Mouse (Mus musculus): ENCODE results near the gene 4930404H24Rik.

The 4930404H24Rik gene

GRCm38 (mm10) chr2:153492573-153493392 is at the start of gene 4930404H24Rik:
Gene 4930404H24Rik (plus strand): TSS chr2:153492790.
- DNase-seq = peak; percentile 65

- DNase-seq = no peak
Measured at GRCm38 (mm10) chr2:153443434-153444240, 49.0 kb upstream of the 4930404H24Rik start.

- peak; percentile 57 for DNase-seq
Measured at GRCm38 (mm10) chr2:153444254-153445136, 48.1 kb upstream of the 4930404H24Rik start.

- DNase-seq = no peak
Measured at GRCm38 (mm10) chr2:153445137-153446016, 47.2 kb upstream of the 4930404H24Rik start.

GRCm38 (mm10) chr2:153446017-153446408 is 46.6 kb upstream of the 4930404H24Rik start:
- no peak for DNase-seq

GRCm38 (mm10) chr2:153446476-153446875 is 46.1 kb upstream of the 4930404H24Rik start:
- DNase-seq = no peak

GRCm38 (mm10) chr2:153447719-153448118 is 44.9 kb upstream of the 4930404H24Rik start:
- DNase-seq = no peak

GRCm38 (mm10) chr2:153448519-153448918 is 44.1 kb upstream of the 4930404H24Rik start:
- DNase-seq = no peak

GRCm38 (mm10) chr2:153453961-153454759 is 38.4 kb upstream of the 4930404H24Rik start:
- no peak for DNase-seq

GRCm38 (mm10) chr2:153454841-153455506 is 37.6 kb upstream of the 4930404H24Rik start:
- DNase-seq = no peak

- DNase-seq = no peak
Measured at GRCm38 (mm10) chr2:153457467-153457866, 35.1 kb upstream of the 4930404H24Rik start.

- DNase-seq = no peak
Measured at GRCm38 (mm10) chr2:153458022-153458441, 34.6 kb upstream of the 4930404H24Rik start.

- no peak for DNase-seq
Measured at GRCm38 (mm10) chr2:153463257-153463656, 29.3 kb upstream of the 4930404H24Rik start.

- no peak for DNase-seq
Measured at GRCm38 (mm10) chr2:153467372-153467771, 25.2 kb upstream of the 4930404H24Rik start.

GRCm38 (mm10) chr2:153469317-153469716 is 23.3 kb upstream of the 4930404H24Rik start:
- DNase-seq = no peak

- no peak for DNase-seq
Measured at GRCm38 (mm10) chr2:153469764-153470163, 22.8 kb upstream of the 4930404H24Rik start.

GRCm38 (mm10) chr2:153470983-153471382 is 21.6 kb upstream of the 4930404H24Rik start:
- no peak for DNase-seq

- no peak for DNase-seq
Measured at GRCm38 (mm10) chr2:153475114-153476112, 17.2 kb upstream of the 4930404H24Rik start.

- DNase-seq = peak; percentile 60
Measured at GRCm38 (mm10) chr2:153478583-153478982, 14.0 kb upstream of the 4930404H24Rik start.
